Mouse (Mus musculus) kidney, adult 2 months (tissue): ENCODE measurements at regions not wholly inside any gene's neighbourhood (a gene's known extent, or its start where the extent isn't known, plus 50 kb on each side); places are given as distances from the start of the nearest gene placed in this dataset.

Source experiments
- CTCF ChIP-seq: fragments of 200-500 bp; conservative IDR thresholded peaks from 2 replicates; pipeline ENCODE4 v1.5.1; 2011; ENCODE audit warnings: low read depth, mild to moderate bottlenecking, control low read depth, low read length, moderate library complexity, mixed read lengths; ENCODE audit not compliant: insufficient read depth, insufficient read length
- POLR2A ChIP-seq: fragments of 200-500 bp; IDR thresholded peaks from one replicate; pipeline ENCODE4 v1.6.1; 2011; ENCODE audit warnings: low read depth, low read length, control low read depth

DNA sequence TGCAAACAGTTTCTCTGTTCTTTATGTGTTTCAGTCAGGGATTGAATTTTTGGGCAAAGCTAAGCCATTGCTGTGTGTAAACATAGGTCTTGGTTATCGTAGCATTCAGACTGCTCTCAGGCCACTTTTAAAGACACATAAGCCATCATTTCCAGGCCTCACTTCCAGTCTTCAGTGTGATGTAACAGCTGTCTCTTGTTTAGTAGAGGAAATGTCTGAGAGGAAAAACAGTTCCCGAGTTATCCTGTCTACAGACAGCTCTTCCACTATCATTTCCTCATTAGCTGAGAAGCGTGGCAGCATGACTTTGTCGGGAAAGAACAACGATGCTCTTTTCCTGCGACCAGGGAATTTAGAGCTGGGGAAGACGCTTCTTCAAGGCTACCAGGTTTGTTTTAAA lies 196.9 kb downstream of the Fam198b start:
- no peak for TF ChIP-seq POLR2A
- TF ChIP-seq CTCF, result no peak
